Mouse (Mus musculus): ENCODE measurements around the gene Tnnt2.

GRCm38 (mm10) chr1:135840675-135841395 is 4.7 kb downstream of the Tnnt2 start:
- TF ChIP-seq POLR2A (IDR thresholded peaks at IDR 0.05; ENCODE audit: extremely low read depth, insufficient read depth, low read length) (no peak), CTCF (IDR thresholded peaks at IDR 0.05; ENCODE audit: low read depth, low read length) (no peak)
